Mouse (Mus musculus) limb, embryonic 14.5 days (tissue): ENCODE results near the gene Zdhhc7. TPM values are rescaled to one million over a fixed set of nuclear protein-coding genes. Genes with fewer than 3 reads are reported as not detected.

Experiments
- ATAC-seq: fragments of 200-750 bp; cut with Nextera tagmentation; 2 replicates; pipeline ENCODE4 v1.8.0; 2017; ENCODE audit warnings: low read depth, moderate number of reproducible peaks, moderate TSS enrichment; ENCODE audit not compliant: low FRiP score
- DNase-seq: peaks from one replicate; pipeline ENCODE4 v3.0.0-alpha.2; 2015; ENCODE audit warnings: low spot score
- H3K27ac ChIP-seq: fragments of 300-500 bp; sonication (generic); replicated peaks from 2 replicates; pipeline ENCODE4 v1.5.1; 2014; ENCODE audit warnings: low read depth, mild to moderate bottlenecking, low read length, moderate library complexity, mixed read lengths
- H3K27me3 ChIP-seq: fragments of 300-500 bp; sonication (generic); 2 replicates; pipeline ENCODE4 v1.6.1; 2014; ENCODE audit warnings: low read length, mixed read lengths; ENCODE audit not compliant: control insufficient read depth, insufficient read depth
- H3K36me3 ChIP-seq: fragments of 300-500 bp; sonication (generic); 2 replicates; pipeline ENCODE4 v1.6.1; 2014; ENCODE audit warnings: mild to moderate bottlenecking, low read length, moderate library complexity, mixed read lengths; ENCODE audit not compliant: control insufficient read depth, insufficient read depth
- H3K4me1 ChIP-seq: fragments of 300-500 bp; sonication (generic); 2 replicates; pipeline ENCODE4 v1.6.1; 2014; ENCODE audit warnings: antibody characterized with exemption, low read length, mixed read lengths; ENCODE audit not compliant: control insufficient read depth, insufficient read depth
- H3K4me2 ChIP-seq: fragments of 300-500 bp; sonication (generic); replicated peaks from 2 replicates; pipeline ENCODE4 v1.6.1; 2014; ENCODE audit warnings: low read depth, mild to moderate bottlenecking, low read length, moderate library complexity; ENCODE audit not compliant: severe bottlenecking
- H3K4me3 ChIP-seq: fragments of 300-500 bp; sonication (generic); replicated peaks from 2 replicates; pipeline ENCODE4 v1.5.1; 2014; ENCODE audit warnings: low read length
- H3K9ac ChIP-seq: fragments of 300-500 bp; sonication (generic); 2 replicates; pipeline ENCODE4 v1.6.1; 2014; ENCODE audit warnings: mild to moderate bottlenecking, low read depth, low read length, moderate library complexity; ENCODE audit not compliant: severe bottlenecking
- H3K9me3 ChIP-seq: fragments of 300-500 bp; sonication (generic); 2 replicates; pipeline ENCODE4 v1.6.1; 2016; ENCODE audit warnings: low read length; ENCODE audit not compliant: control insufficient read depth
- POLR2A ChIP-seq: fragments of 200-500 bp; IDR thresholded peaks from 2 replicates; pipeline ENCODE4 v1.8.0; 2012; ENCODE audit warnings: inconsistent platforms, mild to moderate bottlenecking, moderate library complexity, borderline replicate concordance; ENCODE audit not compliant: insufficient read depth, insufficient read length; ENCODE audit errors: extremely low read depth
- WGBS: fragments of 180-500 bp; shearing (Covaris S2); extraction: QIAGEN DNeasy Blood & Tissue Kit; methylation state at CpG from one replicate; pipeline ENCODE4 v1.1.7; 2014; 5-methylcytosine and 5-hydroxymethylcytosine counted together
- polyA plus RNA-seq, 2 experiments: library from polyadenylated mRNA; depleted of rRNA in 1 of 2; stranded (reverse) in 1 of 2; unstranded in 1 of 2; fragments of >200 nt; fragmentation: Nextera tagmentation in 1 of 2; extraction: Ambion mirVana in 1 of 2; gene quantifications; 2 replicates each; pipeline versions ENCODE4 v1.2.1 to v1.2.3; 2012 to 2014

Zdhhc7 gene
- polyA plus RNA-seq, 2 experiments = 29.7 to 38.2 TPM

GRCm38 (mm10) chr8:120096486-120096885 is 4.8 kb downstream of the Zdhhc7 start:
- H3K9me3 ChIP-seq = no peaks in the 10 kb centered on the region
- no peak overlapping the region for H3K4me2 ChIP-seq
- peaks cover 21% of the 10 kb centered on the region for H3K36me3 ChIP-seq
- ATAC-seq (no peak), DNase-seq (no peak)
- no peak overlapping the region for H3K4me3 ChIP-seq
- H3K27ac ChIP-seq = no peak overlapping the region
- H3K27me3 ChIP-seq = no peaks in the 10 kb centered on the region
- H3K9ac ChIP-seq = no peak overlapping the region
- H3K4me1 ChIP-seq = peaks cover 9% of the 10 kb centered on the region
- WGBS = 62% methylated on average over 2 of the region's 2 CpGs
- TF ChIP-seq POLR2A = no peak

GRCm38 (mm10) chr8:120094801-120095200 is 6.5 kb downstream of the Zdhhc7 start:
- no peak overlapping the region for H3K4me3 ChIP-seq
- no peaks in the 10 kb centered on the region for H3K9me3 ChIP-seq
- ATAC-seq (no peak), DNase-seq (no peak)
- H3K4me1 ChIP-seq = peaks cover 1% of the 10 kb centered on the region
- peaks cover 35% of the 10 kb centered on the region for H3K36me3 ChIP-seq
- WGBS = 88% methylated on average over 10 of the region's 10 CpGs
- H3K4me2 ChIP-seq = no peak overlapping the region
- no peaks in the 10 kb centered on the region for H3K27me3 ChIP-seq
- no peak for TF ChIP-seq POLR2A
- no peak overlapping the region for H3K27ac ChIP-seq
- H3K9ac ChIP-seq = no peak overlapping the region

- Histone ChIP-seq H3K4me2 (no peak overlapping the region), H3K9me3 (no peaks in the 10 kb centered on the region), H3K27me3 (no peaks in the 10 kb centered on the region), H3K4me1 (no peaks in the 10 kb centered on the region), H3K36me3 (peaks cover 40% of the 10 kb centered on the region), H3K9ac (no peak overlapping the region), H3K27ac (no peak overlapping the region), H3K4me3 (no peak overlapping the region)
- 90% methylated on average over 3 of the region's 3 CpGs for WGBS
- ATAC-seq (no peak), DNase-seq (no peak)
- no peak for TF ChIP-seq POLR2A
These were observed 8.2 kb downstream of the Zdhhc7 start for GRCm38 (mm10) chr8:120093103-120093502.

- DNase-seq = no peak
- no peaks in the 10 kb centered on the region for H3K9me3 ChIP-seq
- H3K27ac ChIP-seq = no peak overlapping the region
- H3K36me3 ChIP-seq = peaks cover 59% of the 10 kb centered on the region
- H3K4me2 ChIP-seq = no peak overlapping the region
- H3K4me3 ChIP-seq = no peak overlapping the region
- H3K9ac ChIP-seq = no peak overlapping the region
- H3K4me1 ChIP-seq = no peaks in the 10 kb centered on the region
- no peak for ATAC-seq
- no peaks in the 10 kb centered on the region for H3K27me3 ChIP-seq
- no peak for TF ChIP-seq POLR2A
- 92% methylated on average over 3 of the region's 3 CpGs for WGBS
These were observed 10.2 kb downstream of the Zdhhc7 start for GRCm38 (mm10) chr8:120091032-120091431.

GRCm38 (mm10) chr8:120089511-120089910 is 11.8 kb downstream of the Zdhhc7 start:
- no peak for DNase-seq
- Histone ChIP-seq H3K9ac (no peak overlapping the region), H3K27ac (no peak overlapping the region), H3K9me3 (no peaks in the 10 kb centered on the region), H3K36me3 (peaks cover 74% of the 10 kb centered on the region), H3K4me1 (no peaks in the 10 kb centered on the region), H3K4me2 (no peak overlapping the region), H3K27me3 (no peaks in the 10 kb centered on the region), H3K4me3 (no peak overlapping the region)
- ATAC-seq = no peak
- TF ChIP-seq POLR2A = no peak
- WGBS = 73% methylated on average over 7 of the region's 7 CpGs

GRCm38 (mm10) chr8:120084783-120085182 is 16.5 kb downstream of the Zdhhc7 start:
- TF ChIP-seq POLR2A = no peak
- Histone ChIP-seq H3K4me3 (no peak overlapping the region), H3K4me1 (no peaks in the 10 kb centered on the region), H3K9ac (no peak overlapping the region), H3K4me2 (no peak overlapping the region), H3K36me3 (peaks cover 80% of the 10 kb centered on the region), H3K27ac (no peak overlapping the region), H3K9me3 (no peaks in the 10 kb centered on the region), H3K27me3 (no peaks in the 10 kb centered on the region)
- no peak for DNase-seq
- WGBS = 83% methylated on average over 8 of the region's 8 CpGs
- no peak for ATAC-seq
